Mouse (Mus musculus): ENCODE results near the gene Ssx2ip. TPM values are rescaled to one million over a fixed set of nuclear protein-coding genes. Genes with fewer than 3 reads are reported as not detected.

Gene Ssx2ip
- total RNA-seq (2022), result 100 to 1,000 TPM in 3 of 4 experiments, 10 to 100 TPM in 1; 98.2 to 108 (median 102) TPM

- peak; percentile 93 to 98 for DNase-seq (ENCODE audit: low spot score in 2 of 2)
Observed at GRCm38 (mm10) chr3:146404311-146405201, at the start of gene Ssx2ip. TSS of gene Ssx2ip (plus strand) at chr3:146404642.

DNA sequence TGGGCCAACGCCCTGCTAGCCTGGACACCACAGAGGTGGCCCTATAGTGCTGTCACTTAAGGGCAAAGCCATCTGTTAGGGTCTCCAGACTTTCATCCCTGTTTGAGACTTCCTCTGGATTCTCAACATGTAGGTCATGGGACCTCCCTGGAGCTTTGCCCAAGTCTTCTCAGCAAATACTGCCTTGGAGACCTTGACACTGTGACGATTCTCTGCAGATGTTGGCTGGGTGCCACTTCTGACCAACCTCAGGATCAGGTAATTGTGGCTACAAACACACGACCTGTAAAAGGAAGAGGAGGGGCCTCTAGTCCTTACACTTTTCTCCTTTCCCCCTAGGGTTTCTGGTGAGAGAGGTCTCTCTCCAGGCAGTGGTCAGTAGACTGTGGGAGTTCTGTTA lies 49.3 kb upstream of the Ssx2ip start:
- DNase-seq (ENCODE audit: low spot score in 2 of 2), result no peak

DNA sequence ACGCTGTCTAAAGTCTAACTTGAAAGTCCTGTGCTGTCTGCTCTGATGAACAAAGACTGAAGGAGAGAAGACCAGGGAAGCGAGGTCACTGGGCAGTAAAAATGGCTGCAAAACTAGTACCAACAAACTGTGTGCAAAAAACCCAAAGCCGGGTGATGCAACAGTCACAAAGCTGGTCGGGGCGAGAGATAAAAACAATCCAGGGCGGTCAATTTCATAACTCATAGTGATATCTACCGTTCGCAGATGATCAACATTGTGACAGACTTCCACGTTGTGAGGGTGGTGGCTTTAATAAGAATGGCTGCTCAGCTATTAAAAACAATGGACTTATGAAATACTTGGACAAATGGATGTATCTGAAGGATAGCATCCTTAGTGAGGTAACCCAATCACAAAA lies 39.0 kb upstream of the Ssx2ip start:
- DNase-seq (ENCODE audit: low spot score in 2 of 2), result no peak

DNA sequence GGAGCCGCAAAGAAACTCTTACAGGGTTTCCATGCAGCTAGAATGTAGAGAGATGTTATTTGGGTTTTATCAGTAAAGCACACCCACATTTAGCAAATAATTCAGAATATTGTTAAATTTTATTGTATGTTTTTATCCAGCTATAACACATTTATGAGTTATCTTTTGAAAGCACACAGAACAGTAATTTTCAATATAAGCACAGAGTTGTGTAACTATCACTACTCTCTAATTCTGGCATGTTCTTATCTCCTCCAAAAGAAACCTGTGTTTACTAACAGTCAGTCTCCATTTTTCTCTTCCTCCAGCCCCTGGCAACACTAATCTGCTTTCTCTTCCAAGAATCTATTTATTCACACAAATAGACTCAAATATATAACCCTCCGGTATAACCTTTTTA lies 37.4 kb upstream of the Ssx2ip start:
- DNase-seq (ENCODE audit: low spot score in 2 of 2), result no peak

DNA sequence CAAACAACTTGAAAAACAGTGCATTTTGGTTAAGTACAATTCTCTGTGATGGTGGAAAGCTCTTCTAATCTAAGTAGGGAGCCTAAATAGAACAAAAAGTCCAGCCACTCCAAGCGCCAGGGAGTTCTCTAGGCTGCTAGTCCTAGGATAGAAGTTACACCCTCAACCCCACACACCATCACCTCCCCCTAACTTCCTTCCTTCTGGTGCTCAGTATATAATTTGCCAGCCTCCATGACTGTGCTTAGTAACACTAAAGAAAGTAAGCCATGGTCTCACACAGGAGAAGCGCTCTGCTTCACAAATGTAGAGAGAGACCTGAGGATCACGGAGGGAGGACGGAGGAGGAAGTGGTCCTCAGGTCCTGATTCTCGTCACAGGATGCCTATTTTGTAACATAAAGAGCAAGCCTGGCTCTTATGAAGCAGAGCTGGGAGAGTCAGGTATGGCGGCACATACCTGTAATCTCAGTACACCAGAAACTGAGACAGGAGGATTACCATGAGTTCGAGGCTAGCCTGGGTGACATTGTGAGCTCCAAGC lies 33.8 kb upstream of the Ssx2ip start:
- DNase-seq (ENCODE audit: low spot score in 2 of 2), result no peak

DNA sequence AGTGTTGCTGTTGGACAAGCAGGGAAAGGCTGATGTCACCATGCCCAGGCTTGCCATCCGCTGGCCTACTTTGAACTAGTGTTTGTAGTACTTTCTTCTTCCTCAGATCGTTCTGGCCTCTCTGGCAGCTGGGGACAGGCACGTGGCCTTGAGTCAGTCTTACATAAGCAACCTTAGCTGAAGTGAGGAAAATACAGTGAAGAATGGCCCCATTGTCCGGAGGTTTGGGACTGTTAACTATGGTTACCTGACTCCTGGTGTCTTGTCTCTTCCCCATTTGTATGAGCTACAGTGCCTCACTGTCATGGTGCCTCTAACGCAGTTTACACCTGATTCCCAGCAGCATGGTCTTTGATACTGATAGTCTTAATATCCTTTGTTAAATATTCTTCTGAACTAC lies 33.2 kb upstream of the Ssx2ip start:
- no peak for DNase-seq (ENCODE audit: low spot score in 2 of 2)

DNA sequence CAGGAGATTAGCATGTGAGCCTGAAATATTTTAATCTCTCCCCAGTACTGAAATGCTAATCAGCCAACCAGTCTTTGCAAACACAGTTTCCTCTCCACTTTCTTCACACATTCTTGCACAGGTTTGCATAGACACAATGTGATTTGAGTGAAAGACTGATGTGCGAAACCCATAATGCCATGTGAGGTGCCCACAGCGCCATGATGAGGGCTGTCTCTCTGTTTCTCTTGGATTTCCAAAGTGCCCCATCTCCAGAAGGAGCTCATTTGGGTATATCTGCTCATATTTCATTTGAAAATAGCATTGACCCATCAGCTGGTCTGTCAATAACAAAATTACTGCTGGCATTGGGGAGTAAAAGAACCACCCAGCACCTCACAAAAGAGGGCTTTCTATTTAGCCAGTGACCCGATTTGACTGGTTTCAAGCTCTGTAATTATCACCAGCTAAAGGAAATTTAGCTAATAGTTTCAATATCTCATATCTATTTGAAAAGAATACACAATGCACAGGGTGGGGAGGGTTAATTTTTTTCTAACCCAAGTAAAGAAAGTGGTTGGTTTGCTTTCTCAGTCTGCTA lies 29.8 kb upstream of the Ssx2ip start:
- no peak for DNase-seq (ENCODE audit: low spot score in 2 of 2)

DNA sequence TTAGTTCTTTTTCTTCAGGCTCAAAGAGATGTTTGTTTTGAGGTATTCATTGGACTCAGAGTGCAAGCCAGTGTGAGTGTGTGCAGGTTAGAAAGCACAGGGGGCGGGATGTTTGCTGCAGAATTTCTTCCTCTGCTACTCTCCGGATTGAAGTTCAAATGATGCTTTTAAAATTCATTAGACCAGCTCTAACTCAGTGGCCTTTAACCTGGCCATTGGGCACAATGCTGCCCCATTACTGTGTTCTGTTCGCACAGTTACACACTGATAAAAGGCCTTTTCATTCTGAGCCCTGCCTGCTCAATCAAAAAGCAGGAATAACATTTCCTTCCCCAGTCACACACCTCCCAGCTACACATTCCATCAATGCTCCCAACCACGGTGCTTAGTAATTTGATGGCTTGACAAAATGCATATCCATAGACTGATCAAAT lies 29.2 kb upstream of the Ssx2ip start:
- no peak for DNase-seq (ENCODE audit: low spot score in 2 of 2)

DNA sequence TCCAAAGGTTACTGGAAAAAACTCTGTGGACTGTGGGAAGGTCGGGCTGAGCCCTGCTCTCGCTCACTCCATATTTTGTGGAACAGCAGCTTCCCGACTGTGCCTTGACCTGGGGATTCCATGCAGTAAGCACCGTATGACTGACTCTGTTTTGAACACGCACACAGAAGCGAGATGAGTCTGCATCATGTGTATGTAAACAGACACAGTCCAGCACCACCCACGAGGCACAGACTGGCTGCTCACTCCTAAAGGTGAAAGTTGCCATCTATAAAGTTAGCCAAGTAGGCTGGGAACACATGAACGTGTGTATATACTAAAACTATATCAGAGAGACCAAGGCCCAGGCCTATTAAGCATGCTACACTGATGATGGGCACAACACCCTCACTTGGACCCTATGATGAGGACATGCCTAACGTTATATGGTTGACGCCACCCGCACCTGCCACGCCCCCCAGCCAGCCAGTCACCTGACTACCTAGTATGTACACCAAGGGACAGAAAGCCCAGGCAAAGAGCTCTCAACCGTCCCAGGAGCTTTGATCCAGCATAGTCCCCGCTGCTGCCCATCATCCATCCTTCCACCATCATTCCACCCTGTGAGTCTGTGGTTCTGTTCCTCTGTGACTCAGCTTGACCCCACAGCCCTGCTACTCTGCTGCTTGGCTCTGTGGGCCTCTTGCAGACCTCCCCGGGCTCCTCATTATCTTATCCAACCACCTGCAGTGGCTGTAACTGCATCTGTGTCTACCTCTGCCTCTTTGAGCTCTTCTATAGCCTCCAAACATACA lies 27.9 kb upstream of the Ssx2ip start:
- DNase-seq (ENCODE audit: low spot score in 2 of 2), result no peak

GRCm38 (mm10) chr3:146377216-146377615 lies 27.2 kb upstream of the Ssx2ip start:
- no peak for DNase-seq (ENCODE audit: low spot score in 2 of 2)

GRCm38 (mm10) chr3:146378753-146379152 lies 25.7 kb upstream of the Ssx2ip start:
- DNase-seq (ENCODE audit: low spot score in 2 of 2), result no peak

DNA sequence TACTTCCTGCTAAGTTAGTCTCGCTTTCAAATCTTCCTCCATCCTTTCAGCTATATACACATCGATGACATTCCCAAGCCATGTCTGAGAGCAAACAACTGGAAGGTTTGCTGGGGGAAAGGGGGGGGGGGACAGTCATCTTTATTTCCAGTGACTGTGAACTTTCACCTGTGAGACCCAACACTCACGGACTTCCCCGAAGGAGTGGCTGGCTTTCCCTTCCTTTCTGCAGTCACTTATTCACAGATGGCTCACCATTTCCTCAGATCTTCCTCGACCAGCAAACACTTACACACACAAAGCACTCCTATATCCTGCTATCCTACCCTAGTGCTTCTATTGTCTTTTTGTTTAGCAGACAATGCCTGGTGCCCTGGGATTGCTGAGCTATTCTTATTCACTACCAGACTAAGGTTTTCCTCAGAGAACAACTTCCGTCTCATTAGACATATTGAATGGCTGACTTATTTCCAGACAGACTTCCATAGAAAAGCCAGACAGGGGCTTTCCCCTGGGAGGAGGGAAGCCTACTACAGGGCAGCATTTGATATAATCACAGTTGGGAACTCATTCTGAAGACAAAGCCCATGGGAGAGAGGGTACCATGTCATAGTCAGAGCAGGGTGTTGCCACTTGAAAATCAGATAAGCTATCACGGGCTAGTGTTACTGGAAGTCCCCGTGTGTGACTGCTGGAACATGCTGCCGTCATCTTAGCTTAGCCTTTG lies 24.5 kb upstream of the Ssx2ip start:
- no peak for DNase-seq (ENCODE audit: low spot score in 2 of 2)

- no peak for DNase-seq (ENCODE audit: low spot score in 2 of 2)
Observed at GRCm38 (mm10) chr3:146380874-146381273, 23.6 kb upstream of the Ssx2ip start.

- no peak for DNase-seq (ENCODE audit: low spot score in 2 of 2)
Observed at GRCm38 (mm10) chr3:146381471-146381870, 23.0 kb upstream of the Ssx2ip start.

DNA sequence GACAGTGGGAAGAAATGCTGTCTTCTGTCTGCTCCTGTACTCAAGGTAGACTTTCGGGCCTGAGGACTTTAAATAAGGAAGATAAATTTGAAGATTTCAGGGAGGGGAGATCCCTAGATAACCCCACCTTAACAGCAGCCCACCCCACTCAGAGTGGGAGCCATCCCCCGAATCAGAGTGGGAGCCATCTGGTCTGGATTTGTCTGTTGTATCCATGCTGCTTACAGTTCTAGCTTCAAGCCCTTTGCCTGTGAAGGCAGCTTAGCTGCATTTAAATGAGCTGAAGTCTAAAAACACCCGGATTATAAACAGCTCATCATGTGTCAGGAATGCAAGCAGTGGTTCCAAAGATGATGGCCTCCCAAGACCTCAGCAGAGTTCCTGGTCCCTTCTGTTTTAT lies 17.6 kb upstream of the Ssx2ip start:
- DNase-seq (ENCODE audit: low spot score in 2 of 2), result no peak

DNA sequence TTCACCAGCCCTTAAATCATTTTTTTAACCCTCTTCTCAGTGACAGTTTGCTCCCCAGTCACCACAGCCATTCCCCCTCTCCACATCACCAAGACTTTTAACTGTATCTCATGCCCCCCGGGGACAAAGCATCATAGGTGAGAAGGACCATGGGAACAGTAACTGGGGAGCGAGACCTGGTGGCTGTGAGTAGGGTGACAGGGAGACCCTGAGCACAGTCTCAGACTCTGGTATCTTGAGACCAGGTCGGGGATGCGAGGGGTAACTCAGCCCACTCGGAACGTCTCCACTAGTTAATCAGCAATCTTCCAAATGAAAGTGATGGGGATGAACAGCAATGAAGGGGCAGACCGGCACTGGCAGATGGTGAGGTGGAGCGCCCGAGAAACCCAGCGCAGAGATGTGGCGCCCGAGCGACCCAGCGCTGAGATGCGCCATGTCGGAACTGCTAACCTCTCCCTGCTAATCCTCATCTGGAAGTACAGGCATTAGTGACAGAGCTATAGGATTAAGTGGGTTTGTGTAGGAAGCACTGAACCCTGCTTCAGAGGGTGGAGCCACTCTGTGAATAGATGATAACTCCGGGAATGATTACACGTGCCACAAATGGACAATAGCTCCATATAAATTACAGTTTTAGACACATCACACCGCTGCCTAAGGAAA lies 11.7 kb upstream of the Ssx2ip start:
- no peak for DNase-seq (ENCODE audit: low spot score in 2 of 2)

DNA sequence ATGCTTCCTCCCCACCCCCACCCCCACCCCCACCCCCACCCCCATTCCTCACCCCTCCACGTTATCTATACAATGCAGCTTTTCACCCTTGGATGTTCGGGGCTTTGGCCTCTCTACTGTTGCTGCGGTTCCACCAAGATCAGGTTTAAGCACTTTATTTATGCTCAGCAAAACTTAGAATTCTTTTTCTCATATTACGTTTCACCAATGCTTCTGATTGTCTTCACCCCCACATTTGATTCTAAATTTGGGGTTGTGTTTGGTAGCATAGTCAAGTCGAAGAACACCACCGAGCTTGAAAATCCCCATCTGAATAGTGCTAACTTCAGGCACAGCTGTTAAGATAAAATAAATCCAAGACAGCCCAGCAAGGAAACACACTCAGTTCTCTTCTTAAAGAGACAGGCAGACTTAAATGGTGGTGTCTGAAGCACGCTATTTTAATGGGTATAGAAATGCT lies 10.8 kb upstream of the Ssx2ip start:
- DNase-seq (ENCODE audit: low spot score in 2 of 2), result no peak

DNA sequence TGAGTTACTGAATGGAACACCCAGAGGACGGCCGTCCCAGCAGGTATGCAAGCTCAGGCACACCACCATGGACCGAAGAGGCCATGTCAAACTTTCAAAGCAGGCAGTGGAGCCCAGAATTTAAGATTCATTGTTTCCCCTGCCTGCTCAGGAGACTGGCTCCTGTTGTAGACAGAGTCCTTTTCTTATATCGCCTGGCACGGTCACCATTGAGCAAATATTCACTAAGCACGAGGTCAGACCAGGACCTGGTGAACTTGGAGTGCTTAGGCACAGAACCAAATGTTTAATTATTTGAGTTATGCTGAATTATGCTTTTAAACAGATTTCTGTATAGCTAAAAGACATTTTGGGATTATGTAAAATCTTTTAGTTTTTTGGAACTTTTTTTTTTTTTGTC lies 8.2 kb upstream of the Ssx2ip start:
- DNase-seq (ENCODE audit: low spot score in 2 of 2), result no peak

DNA sequence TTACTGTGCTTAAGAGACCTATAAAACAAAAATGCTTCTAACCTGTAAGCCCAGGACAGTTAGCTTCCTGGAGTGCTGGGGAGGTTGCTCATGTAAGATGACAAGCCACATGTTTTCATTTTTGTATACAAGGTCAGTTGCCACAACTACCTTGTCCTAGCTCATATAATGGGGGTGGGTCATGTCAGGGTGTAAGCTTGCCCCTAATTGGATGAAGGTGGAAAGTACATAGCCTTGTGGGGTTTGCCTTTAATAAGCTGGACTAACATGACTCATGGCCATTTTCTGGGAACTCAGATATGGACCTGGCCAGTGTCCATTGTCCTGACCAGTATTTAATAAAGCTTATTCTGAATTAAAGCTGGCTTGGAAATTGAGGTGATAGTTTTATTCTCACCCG lies 7.5 kb upstream of the Ssx2ip start:
- DNase-seq (ENCODE audit: low spot score in 2 of 2), result no peak

GRCm38 (mm10) chr3:146397847-146398246 lies 6.6 kb upstream of the Ssx2ip start:
- no peak for DNase-seq (ENCODE audit: low spot score in 2 of 2)

DNA sequence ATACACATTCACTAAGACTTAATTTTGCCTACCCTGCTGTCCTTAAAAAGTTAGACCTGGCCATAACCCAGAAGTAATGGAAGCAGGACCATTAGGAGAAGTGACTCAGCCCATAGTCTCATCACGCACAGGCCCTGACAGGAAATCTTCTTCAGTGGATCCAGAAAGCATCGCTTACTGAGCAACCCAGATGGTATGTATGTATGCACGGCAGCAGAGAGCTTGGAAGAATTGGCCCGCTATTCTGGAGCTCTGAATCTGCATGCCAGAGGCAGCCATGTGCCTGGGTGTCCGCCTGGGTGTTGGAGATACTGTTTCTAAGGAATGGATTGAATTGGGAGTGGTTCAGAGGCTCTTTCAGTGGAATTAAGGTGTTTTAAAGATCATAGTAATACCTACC lies 5.2 kb upstream of the Ssx2ip start:
- DNase-seq (ENCODE audit: low spot score in 2 of 2), result no peak

Measured in layer of hippocampus, adult 8-10 months (tissue).